Mouse (Mus musculus): Measurements from ENCODE around the gene Setd3. TPM values are rescaled to one million over a fixed set of nuclear protein-coding genes. Genes with fewer than 3 reads are reported as not detected.

Gene Setd3
- 63.3 and 70.3 TPM in 2 replicates for polyA plus RNA-seq (2012; ENCODE audit: insufficient read depth, insufficient read length, missing spikeins)

- Histone ChIP-seq H3K27ac (replicated peaks; ENCODE audit: low read depth, low read length) (peak within 1 kb of the TSS; percentile 75), H3K4me1 (ENCODE audit: control insufficient read depth, insufficient read depth, insufficient read length, low read length) (peaks cover 8% of the 10 kb centered on the region), H3K4me3 (ENCODE audit: insufficient read depth, low read depth, low read length) (peak within 1 kb of the TSS; percentile 95)
Observed at GRCm38 (mm10) chr12:108179246-108179320, at the start of gene Setd3. Gene Setd3, minus strand, starts transcription at chr12:108179314.

- no peaks in the 10 kb centered on the region for H3K4me1 ChIP-seq (ENCODE audit: control insufficient read depth, insufficient read depth, insufficient read length, low read length)
- no peak overlapping the region for H3K27ac ChIP-seq (replicated peaks; ENCODE audit: low read depth, low read length)
- H3K4me3 ChIP-seq (ENCODE audit: insufficient read depth, low read depth, low read length): no peak overlapping the region
Observed at GRCm38 (mm10) chr12:108227527-108227926, 48.4 kb upstream of the Setd3 start.

- no peak overlapping the region for H3K27ac ChIP-seq (replicated peaks; ENCODE audit: low read depth, low read length)
- no peak overlapping the region for H3K4me3 ChIP-seq (ENCODE audit: insufficient read depth, low read depth, low read length)
- no peaks in the 10 kb centered on the region for H3K4me1 ChIP-seq (ENCODE audit: control insufficient read depth, insufficient read depth, insufficient read length, low read length)
Observed at GRCm38 (mm10) chr12:108226941-108227340, 47.8 kb upstream of the Setd3 start.

- Histone ChIP-seq H3K4me3 (ENCODE audit: insufficient read depth, low read depth, low read length) (no peak overlapping the region), H3K4me1 (ENCODE audit: control insufficient read depth, insufficient read depth, insufficient read length, low read length) (no peaks in the 10 kb centered on the region), H3K27ac (replicated peaks; ENCODE audit: low read depth, low read length) (no peak overlapping the region)
Observed at GRCm38 (mm10) chr12:108226216-108226615, 47.1 kb upstream of the Setd3 start.

GRCm38 (mm10) chr12:108225781-108226180 is 46.7 kb upstream of the Setd3 start:
- Histone ChIP-seq H3K27ac (replicated peaks; ENCODE audit: low read depth, low read length) (no peak overlapping the region), H3K4me1 (ENCODE audit: control insufficient read depth, insufficient read depth, insufficient read length, low read length) (no peaks in the 10 kb centered on the region), H3K4me3 (ENCODE audit: insufficient read depth, low read depth, low read length) (no peak overlapping the region)

GRCm38 (mm10) chr12:108223357-108223756 is 44.2 kb upstream of the Setd3 start:
- H3K4me3 ChIP-seq (ENCODE audit: insufficient read depth, low read depth, low read length): no peak overlapping the region

GRCm38 (mm10) chr12:108221712-108222111 is 42.6 kb upstream of the Setd3 start:
- Histone ChIP-seq H3K27ac (replicated peaks; ENCODE audit: low read depth, low read length) (no peak overlapping the region), H3K4me3 (ENCODE audit: insufficient read depth, low read depth, low read length) (no peak overlapping the region), H3K4me1 (ENCODE audit: control insufficient read depth, insufficient read depth, insufficient read length, low read length) (no peaks in the 10 kb centered on the region)

More at GRCm38 (mm10) chr12:108223357-108223756, 44.2 kb upstream of the Setd3 start:
- H3K4me1 ChIP-seq (ENCODE audit: control insufficient read depth, insufficient read depth, insufficient read length, low read length): no peaks in the 10 kb centered on the region
- H3K27ac ChIP-seq (replicated peaks; ENCODE audit: low read depth, low read length): no peak overlapping the region

- no peak overlapping the region for H3K27ac ChIP-seq (replicated peaks; ENCODE audit: low read depth, low read length)
- no peak overlapping the region for H3K4me3 ChIP-seq (ENCODE audit: insufficient read depth, low read depth, low read length)
- H3K4me1 ChIP-seq (ENCODE audit: control insufficient read depth, insufficient read depth, insufficient read length, low read length): no peaks in the 10 kb centered on the region
Observed at GRCm38 (mm10) chr12:108221206-108221605, 42.1 kb upstream of the Setd3 start.

GRCm38 (mm10) chr12:108220621-108221020 is 41.5 kb upstream of the Setd3 start:
- Histone ChIP-seq H3K27ac (replicated peaks; ENCODE audit: low read depth, low read length) (no peak overlapping the region), H3K4me3 (ENCODE audit: insufficient read depth, low read depth, low read length) (no peak overlapping the region), H3K4me1 (ENCODE audit: control insufficient read depth, insufficient read depth, insufficient read length, low read length) (no peaks in the 10 kb centered on the region)

- no peak overlapping the region for H3K27ac ChIP-seq (replicated peaks; ENCODE audit: low read depth, low read length)
- H3K4me1 ChIP-seq (ENCODE audit: control insufficient read depth, insufficient read depth, insufficient read length, low read length): no peaks in the 10 kb centered on the region
- no peak overlapping the region for H3K4me3 ChIP-seq (ENCODE audit: insufficient read depth, low read depth, low read length)
Observed at GRCm38 (mm10) chr12:108219825-108220616, 40.9 kb upstream of the Setd3 start.

- H3K4me3 ChIP-seq (ENCODE audit: insufficient read depth, low read depth, low read length): no peak overlapping the region
- no peaks in the 10 kb centered on the region for H3K4me1 ChIP-seq (ENCODE audit: control insufficient read depth, insufficient read depth, insufficient read length, low read length)
- no peak overlapping the region for H3K27ac ChIP-seq (replicated peaks; ENCODE audit: low read depth, low read length)
Observed at GRCm38 (mm10) chr12:108219163-108219562, 40.0 kb upstream of the Setd3 start.

GRCm38 (mm10) chr12:108217572-108217971 is 38.5 kb upstream of the Setd3 start:
- H3K27ac ChIP-seq (replicated peaks; ENCODE audit: low read depth, low read length): no peak overlapping the region
- H3K4me1 ChIP-seq (ENCODE audit: control insufficient read depth, insufficient read depth, insufficient read length, low read length): peaks cover 2% of the 10 kb centered on the region; the same call in 1 of the 2 replicates
- no peak overlapping the region for H3K4me3 ChIP-seq (ENCODE audit: insufficient read depth, low read depth, low read length)

- Histone ChIP-seq H3K4me1 (ENCODE audit: control insufficient read depth, insufficient read depth, insufficient read length, low read length) (peaks cover 5% of the 10 kb centered on the region; the same call in 1 of the 2 replicates), H3K27ac (replicated peaks; ENCODE audit: low read depth, low read length) (no peak overlapping the region), H3K4me3 (ENCODE audit: insufficient read depth, low read depth, low read length) (no peak overlapping the region)
Observed at GRCm38 (mm10) chr12:108216611-108217370, 37.7 kb upstream of the Setd3 start.

- Histone ChIP-seq H3K4me1 (ENCODE audit: control insufficient read depth, insufficient read depth, insufficient read length, low read length) (peaks cover 5% of the 10 kb centered on the region; the same call in 1 of the 2 replicates), H3K27ac (replicated peaks; ENCODE audit: low read depth, low read length) (no peak overlapping the region)
Observed at GRCm38 (mm10) chr12:108215090-108215489, 36.0 kb upstream of the Setd3 start.

GRCm38 (mm10) chr12:108213090-108214041 is 34.3 kb upstream of the Setd3 start:
- Histone ChIP-seq H3K27ac (replicated peaks; ENCODE audit: low read depth, low read length) (no peak overlapping the region), H3K4me1 (ENCODE audit: control insufficient read depth, insufficient read depth, insufficient read length, low read length) (peaks cover 5% of the 10 kb centered on the region; the same call in 1 of the 2 replicates), H3K4me3 (ENCODE audit: insufficient read depth, low read depth, low read length) (no peak overlapping the region)

More at GRCm38 (mm10) chr12:108215090-108215489, 36.0 kb upstream of the Setd3 start:
- no peak overlapping the region for H3K4me3 ChIP-seq (ENCODE audit: insufficient read depth, low read depth, low read length)

Data from brown adipose tissue, adult 24 weeks (tissue).